Mouse (Mus musculus): ENCODE results near the gene Cybrd1.

DNA sequence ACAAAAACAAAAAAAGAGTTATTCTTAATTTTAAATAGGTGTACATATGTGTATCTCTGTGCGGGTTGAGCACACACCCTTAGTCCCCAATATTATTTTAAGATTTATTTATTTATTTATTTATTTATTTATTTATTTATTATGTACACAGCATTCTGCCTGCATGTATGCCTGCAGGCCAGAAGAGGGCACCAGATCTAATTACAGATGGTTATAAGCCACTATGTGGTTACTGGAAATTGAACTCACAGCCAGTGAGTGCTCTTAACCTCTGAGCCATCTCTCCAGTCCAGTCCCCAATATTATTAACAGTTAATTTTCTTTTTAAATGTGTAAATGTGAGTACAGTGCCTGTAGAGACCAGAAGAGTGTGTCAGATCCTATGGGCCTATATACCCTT, 60.0 kb downstream of the Cybrd1 start:
- TF ChIP-seq RAD21 (IDR thresholded peaks at IDR 0.05; ENCODE audit: low read depth, low read length) (peak; percentile 23), CTCF (IDR thresholded peaks at IDR 0.05 in 2 of 3, conservative IDR thresholded peaks at IDR 0.05 in 1 of 3; ENCODE audit: control insufficient read depth in 1 of 3, insufficient read depth in 1 of 3, low read depth in 2 of 3, low read length in 3 of 3, poor library complexity in 1 of 3, severe bottlenecking in 1 of 3) (peak; percentile 26 to 37 (median 29); a peak in 4 of 6 replicates), EP300 (IDR thresholded peaks at IDR 0.05; ENCODE audit: low read depth in 1 of 2, low read length in 2 of 2) (no peak), ZC3H11A (IDR thresholded peaks at IDR 0.05; ENCODE audit: low read depth, low read length) (no peak), GATA1 (IDR thresholded peaks at IDR 0.05; ENCODE audit: low read depth, low read length) (no peak), MAFK (IDR thresholded peaks at IDR 0.05; ENCODE audit: borderline replicate concordance, low read depth, low read length) (no peak), POLR2A (IDR thresholded peaks at IDR 0.05; ENCODE audit: control insufficient read depth in 1 of 2, insufficient read depth in 1 of 2, low read depth in 1 of 2, low read length in 2 of 2, poor library complexity in 1 of 2) (no peak)
